Mouse (Mus musculus) lung, postnatal 14 days (tissue): Measurements from ENCODE around the gene Hoxa11.

ENCODE experiments used
- DNase-seq: peaks from one replicate; pipeline ENCODE4 v3.0.0; 2021

Gene Hoxa11

DNA sequence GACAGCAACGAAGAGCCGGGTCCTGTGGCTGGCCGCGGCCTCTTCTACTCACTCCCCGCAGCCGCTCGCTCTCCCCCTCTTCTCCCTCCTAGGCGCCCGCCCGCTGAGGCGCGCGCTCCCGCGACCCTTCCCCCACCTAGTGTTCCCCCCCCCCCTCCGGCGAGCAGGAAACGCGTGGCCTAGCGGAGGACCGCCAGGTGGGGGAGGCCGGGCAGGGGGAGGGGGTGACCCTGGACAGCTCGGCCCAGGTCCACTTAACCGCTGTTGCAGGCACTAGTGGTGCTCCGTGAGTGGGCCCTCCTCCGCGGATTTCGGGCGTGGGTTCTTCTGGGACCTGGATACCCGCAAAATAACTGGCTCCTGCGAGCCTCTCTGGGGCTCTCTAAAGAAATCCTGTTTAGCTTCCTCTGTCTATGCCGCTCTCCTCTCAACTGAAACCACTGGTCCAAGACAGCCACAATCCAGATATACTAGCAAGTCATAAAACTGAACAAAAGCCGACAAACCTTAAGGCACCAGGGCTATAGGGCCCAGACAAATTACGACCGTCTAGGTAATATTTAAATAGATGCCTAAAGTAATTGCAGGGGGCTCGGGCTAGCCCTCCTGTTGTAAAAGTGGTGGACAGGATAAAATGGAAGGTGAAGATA lies 15.0 kb downstream of the Hoxa11 start, which contains the start of gene Hoxa9:
Gene Hoxa9, minus strand, starts transcription at position 574 of the 650 bp plus-strand sequence.
- no peak for DNase-seq

DNA sequence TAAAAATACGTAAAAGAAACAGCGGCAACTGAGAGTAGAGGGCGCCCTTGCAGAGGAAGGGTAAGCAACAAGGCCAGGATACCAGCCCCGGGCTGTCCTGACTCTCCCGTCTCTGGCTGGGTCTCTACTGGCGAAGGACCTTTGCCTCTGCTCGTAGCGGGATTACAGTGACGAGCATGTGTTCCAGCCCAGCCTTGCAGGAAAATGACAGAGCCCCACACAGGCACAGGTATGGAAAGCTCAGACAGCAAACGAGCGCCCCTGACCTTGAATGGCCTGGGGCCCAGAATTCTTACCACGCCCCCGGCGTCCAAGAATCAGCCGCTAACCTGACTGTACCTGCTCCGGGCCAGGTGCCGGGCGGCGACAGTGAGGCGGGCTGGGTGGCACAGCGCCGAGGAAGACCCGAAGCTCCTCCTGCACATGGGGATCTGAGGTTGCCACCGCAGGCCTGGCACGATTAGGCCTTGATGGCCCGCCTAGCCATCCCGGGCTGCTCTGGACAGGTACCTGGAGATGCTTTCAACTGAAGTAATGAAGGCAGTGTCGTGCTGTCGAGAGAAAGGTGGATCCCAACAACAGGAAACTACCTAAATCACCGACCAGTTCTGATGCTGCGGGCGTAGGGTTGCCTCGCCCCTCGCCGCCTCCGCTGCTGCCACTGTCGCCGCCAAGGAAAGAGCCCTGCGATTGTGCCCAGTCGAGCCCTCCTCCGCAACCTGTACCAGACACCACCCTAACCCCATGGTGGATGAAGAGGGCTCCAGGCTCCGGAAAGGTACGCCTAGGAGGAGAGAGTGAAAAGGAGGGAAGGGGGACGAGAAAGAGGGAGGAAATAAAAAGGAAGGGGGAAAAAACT lies 15.8 kb downstream of the Hoxa11 start:
- DNase-seq: no peak

DNA sequence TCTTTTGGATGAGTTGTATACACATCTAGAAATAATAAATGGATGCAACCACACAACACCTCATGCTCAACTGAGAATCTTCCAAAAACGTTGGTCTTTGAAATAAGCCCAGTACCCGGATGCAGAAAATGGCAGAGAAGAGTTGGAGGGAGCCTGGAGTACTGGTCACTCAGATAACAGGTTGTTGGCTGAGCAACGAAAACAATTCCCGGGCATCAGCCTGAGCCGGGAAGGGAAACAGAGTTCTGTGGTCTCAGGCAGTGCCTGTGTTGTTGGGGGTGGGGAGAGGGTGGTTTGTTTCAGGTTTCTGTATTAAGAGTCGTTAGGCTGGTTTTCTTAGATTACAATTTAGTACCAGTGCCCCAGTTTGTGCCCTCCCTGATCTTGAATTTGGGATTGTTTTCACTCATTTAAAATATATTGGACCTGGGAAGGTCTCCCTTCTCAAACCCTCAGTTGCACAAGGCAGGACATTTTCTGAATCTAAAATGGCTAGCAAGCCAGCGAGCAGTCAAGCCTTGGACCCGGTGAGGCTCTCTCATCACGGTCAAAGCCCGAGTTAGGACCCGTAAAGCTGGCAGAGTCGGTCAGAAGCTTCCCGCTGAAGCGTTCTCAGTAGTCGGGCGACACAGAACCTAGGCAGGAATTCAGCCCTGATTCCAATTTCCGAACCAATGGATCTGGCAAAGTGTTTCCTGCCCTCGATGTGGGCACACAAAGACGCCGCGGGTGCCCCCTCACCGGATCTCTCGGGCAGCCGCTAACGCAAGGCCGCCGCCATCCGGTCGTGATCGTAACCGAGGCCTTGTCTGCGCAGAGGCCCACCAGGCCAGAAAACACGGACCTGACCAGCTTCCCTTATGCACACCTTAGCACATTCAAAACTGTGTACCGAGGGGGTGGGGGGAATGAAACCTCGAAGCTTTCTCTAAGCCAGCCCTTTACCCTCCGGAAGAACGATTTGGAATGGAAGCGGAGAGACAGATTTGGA lies 16.8 kb downstream of the Hoxa11 start:
- DNase-seq: no peak

DNA sequence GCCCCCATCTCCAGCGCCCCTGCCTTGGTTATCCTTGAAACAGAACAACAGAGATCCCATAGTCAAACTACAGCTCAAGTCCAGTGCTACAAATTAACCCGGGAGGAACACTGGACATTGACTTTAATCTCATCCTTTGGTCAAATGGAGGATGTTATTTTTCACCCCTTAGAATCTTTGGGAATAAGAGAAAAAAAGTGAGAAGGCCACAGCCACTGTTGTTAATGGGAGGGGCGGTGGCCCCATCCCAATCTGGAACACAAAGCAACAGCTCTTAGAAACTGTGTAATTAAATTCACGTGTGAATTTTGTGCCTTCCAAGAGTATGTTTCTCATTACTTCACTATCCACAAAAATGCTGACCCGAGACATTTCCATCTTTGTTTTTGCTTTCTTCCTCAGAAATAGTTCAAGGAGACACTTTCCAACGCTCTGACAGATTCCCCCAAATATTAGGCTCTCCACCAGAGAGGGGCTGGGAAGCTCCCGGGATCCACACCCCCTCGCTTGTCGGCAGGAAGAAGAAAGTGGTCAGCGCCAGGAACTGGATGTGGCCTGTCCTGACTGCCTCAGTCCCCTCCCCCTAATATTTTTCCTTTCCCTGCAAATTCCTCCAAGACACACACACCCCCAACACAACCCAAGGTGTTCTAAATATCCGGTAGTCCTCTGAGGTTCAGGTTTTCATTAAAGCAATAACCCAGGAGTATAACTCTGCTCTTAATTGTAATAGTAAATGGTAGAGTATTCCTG lies 18.0 kb downstream of the Hoxa11 start:
- no peak for DNase-seq

DNA sequence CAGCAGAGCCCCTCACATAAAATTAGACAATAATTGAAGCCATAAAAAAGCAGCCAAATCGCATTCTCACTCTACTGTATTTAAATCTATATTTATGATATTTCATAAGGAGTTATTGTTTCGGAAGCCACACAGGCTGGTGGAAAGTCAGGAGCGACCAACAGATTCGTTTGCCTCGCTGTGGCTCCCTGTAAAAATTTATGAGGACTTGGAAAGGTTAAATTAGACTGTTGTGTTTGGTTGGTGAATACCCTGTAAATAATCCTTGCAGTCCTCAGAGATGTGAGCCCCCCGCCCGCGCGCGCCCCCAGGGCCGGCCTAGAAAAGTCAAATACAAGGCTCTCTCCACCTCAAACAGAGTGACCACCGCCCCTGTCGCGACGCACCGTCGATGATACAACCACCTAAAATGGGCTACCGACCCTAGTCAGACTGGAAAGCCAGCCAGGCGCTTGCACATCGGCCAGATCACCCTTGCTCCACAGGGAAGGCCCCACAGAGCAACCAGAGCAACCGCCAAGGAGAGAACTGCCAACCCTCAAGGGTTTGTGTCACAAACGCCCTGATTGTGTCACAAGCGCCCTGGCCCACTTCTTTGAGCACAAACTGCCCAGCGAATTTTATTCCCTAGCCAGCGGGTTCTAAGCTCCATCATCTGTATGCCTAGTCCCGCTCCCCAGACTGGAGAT lies 18.9 kb downstream of the Hoxa11 start:
- no peak for DNase-seq

DNA sequence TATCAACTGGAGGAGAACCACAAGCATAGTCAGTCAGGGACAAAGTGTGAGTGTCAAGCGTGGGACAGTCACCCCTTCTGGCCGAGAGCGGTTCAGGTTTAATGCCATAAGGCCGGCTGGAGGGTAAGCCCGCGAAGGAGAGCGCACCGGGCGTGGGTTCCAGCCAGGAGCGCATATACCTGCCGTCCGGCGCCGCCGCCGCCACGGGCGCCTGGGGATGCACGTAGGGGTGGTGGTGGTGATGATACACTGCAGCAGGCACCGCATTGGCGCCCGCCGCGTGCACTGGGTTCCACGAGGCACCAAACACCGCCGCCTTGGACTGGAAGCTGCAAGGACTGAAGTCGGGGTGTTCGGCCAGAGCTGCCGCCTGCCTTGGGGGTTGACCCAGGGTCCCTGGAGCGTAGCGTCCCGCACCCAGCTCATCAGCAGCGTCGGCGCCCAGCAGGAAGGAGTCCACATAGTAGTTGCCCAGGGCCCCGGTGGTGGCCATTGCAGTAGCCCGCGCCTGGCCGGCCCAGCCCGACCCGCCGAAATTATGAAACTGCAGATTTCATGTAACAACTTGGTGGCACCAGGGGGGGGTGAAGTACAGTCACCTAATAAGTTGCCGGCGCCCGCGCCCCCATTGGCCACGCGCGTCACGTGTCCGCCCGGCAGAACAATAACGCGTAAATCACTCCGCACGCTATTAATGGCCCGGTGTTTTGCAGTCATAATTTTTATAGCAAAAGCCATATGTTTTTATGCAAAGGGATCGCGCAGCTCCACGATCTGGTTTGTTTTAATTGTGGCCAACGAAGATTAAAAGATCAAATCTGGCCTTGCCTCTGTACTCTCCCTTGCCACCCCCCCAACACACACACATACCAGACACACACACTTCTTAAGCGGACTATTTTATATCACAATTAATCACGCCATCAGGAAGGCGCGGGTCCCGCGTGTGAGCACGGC lies 19.7 kb downstream of the Hoxa11 start:
- no peak for DNase-seq

DNA sequence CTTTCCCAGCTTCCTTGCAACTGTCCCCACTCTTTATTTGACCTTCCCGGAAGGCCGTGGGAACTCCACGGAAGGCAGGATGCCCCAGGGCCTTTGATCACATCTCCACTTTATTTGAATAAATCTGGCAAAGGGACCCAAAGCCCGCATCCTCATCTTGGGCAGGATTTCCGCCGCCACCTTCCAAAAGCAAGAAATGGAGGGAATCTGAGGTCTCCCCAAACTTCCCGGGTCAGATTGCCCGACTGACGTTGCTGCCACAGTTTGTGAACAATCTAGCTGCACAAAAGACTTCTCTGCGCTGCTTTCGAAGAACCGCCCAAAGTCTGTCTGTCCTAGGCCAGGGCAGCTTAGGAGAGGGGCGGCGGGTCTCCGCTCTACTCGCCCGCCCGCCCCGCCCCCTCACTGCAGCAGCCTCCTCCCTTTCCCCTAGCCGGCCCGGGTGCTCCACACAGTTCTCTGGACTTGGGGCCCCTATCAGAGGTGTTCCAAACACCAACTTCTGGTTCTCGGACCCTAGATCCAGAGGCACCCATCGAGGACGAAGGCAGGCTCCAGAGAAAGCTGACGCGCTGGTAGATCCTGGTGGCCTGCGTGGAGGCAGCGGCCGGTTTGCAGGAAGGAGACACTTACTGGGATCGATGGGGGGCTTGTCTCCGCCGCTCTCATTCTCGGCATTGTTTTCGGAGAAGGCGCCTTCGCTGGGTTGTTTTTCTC lies 20.6 kb downstream of the Hoxa11 start:
- DNase-seq: no peak

DNA sequence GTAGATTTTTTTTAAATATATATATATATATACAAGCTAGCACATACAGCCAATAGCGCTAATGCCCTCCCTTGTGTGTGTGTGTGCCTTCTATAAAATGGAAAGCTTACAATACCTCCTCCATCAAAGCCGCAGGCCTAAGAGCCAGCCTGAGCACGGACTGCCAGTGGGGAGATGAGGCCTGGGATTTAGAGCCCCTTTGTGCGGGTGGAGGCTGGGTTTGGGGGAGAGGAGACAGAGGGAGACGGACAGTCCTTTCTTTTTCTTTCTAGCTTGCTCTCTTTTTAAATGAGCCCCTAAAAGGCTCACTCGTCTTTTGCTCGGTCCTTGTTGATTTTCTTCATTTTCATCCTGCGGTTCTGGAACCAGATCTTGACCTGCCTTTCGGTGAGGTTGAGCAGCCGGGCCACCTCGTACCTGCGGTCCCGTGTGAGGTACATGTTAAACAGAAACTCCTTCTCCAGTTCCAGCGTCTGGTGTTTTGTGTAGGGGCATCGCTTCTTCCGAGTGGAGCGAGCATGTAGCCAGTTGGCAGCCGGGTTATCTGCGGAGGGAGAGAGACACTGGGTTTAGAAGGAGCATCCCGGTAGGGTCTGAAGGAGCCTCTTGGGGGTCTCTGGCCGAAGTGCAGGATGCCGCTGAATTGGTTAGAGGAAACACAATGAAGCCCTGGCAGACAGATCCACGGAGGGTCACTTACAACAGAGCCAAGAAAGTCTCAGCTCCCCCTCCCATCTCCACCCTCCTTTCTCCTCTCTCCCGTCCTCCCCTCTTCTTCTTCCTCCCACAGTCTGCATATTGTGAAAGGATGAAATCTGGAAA lies 21.5 kb downstream of the Hoxa11 start:
- DNase-seq: no peak

DNA sequence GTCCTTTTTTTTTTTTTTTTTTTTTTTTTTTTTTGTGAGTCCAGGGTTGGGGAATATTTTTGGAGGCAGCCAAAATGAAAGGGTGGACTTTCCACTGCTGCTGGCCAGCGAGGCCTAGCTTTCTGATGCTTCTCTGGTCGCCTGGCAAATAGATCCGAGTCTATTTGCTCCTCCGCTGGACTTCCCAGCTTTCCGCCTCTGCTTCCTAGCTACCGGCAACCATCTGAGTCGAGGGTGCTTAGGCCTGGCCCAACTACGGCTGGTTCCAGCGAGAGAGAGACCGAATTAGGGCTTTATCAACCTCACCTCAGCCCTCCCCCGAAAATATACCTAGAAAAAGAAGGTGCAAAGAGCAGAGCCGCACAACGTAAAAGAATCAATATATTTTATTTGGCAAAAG lies 22.9 kb downstream of the Hoxa11 start:
- no peak for DNase-seq

DNA sequence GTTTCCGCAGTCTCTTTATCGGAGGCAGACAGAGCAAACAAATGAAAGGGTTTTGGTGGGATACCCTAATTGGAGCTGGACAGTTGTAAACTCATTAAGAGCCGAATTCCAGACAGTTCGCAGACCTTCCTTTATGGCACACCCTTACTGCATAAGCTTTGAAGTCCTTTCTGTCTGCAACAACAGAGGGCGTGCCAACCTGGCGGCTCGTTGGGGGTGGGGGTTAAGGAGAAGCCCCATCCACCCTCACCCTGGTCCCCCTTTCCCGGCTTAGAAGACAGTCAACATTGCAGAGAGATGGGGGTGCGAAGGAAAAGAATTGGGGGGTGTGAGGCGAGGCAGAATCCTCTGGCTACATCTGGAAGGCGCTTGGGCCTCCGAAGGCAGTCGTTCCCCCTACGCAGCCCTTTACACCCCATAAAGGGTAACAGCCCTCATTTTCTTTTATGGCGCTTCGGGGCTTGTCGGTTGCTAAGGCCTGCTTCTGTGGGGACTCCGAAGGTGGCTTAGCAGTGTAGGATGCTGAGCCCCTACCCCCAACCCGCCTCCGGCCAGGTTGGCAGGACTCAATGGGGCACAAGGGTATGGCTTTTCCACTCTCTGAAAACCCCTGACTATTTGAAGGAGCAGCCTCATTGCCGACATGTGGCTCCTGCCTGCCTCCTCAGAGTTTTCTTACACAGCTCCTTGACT lies 23.5 kb downstream of the Hoxa11 start:
- no peak for DNase-seq

DNA sequence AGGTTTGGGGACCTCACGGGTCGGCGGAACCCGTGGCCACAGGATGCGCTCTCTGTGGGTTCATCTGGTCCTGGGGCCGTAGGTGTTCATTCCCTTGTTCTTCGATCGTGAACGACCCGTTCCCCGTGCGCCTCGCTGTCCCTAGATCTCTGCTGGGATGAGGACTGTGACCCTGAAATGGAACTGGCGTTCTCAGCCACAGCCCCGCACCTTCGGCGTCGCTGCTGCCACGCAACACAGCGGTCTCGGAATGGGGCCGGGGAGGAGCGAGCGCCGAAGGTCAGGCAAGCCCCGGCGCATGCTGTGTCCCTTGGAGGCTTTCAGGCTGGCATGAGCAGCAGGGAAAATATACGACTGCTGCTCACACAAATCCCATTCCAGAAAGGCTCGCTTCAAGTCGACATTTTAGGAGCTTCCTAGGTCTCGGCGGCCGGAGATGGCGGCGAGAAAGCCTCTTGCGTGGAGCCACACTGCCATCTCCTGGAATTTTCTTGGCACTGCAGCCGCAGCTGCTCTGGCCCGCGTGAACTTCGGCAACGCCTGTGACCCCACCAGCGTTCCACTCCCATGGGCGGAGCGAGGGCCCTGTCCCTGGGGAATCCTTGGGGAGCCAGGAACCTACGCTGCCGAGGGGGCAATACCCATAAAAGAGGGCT lies 24.1 kb downstream of the Hoxa11 start, which contains the start of gene Hoxa7:
Gene Hoxa7, minus strand, starts transcription at position 518 of the 656 bp plus-strand sequence.
- peak; percentile 87 for DNase-seq

DNA sequence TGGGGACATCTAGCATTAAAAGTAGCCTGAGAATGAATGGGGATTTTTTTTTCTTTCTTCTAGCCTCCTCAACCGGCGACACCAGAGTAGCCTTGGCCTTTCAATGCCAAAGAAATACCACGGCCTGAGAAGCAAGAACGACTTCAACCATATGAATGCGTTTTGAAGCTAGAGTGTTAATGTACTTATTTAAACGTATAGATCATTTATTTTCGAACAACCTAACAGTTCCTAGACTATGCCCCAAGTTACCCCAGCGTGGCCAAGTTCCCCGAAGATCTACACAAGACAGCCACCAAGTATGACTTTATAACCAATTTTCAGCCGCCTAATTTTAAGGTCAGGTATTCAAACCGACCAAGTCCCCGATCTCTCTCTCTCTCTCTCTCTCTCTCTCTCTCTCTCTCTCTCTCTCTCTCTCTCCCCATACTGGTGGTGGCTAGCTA lies 24.7 kb downstream of the Hoxa11 start:
- DNase-seq: no peak

DNA sequence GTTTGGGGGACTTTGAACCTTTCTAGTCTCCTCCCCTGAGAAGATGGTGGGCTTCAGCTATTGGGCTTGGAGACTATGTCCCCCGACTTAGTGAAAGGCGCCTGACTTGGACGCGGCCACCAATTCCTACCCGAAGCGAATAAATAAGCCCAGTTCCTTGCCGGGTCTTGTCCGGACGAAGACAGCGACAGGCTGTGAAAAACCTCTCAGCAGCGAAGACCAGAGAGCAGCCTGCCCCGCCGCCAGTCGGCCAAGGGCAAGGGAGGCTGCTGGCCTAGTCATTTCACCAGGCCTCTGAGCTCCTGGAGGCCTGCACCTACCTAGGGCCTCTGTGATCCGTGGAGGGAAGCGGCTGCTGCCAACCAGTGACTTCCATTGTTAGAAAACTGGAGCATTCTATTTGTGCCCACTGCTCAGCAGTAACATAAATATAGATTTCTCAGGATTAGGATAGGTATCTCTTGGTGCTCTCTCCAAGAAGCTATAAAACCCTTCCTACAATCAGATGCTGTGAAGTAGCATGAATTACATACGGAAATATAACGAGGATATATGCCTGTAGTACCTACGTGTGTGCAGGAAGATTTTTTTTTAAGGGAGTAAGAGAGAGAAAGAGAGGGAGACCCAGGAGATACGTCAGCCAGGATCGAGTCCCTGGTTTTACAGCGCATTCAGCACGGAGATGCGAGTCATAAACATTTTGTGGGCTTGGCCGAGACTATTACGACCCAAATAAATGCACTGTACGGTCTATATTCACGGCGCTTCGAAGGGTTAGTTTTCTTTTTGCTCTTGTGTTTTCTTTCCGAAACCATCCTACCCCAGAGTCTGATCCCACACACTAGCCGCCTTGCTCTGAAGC lies 25.4 kb downstream of the Hoxa11 start:
- DNase-seq: no peak

DNA sequence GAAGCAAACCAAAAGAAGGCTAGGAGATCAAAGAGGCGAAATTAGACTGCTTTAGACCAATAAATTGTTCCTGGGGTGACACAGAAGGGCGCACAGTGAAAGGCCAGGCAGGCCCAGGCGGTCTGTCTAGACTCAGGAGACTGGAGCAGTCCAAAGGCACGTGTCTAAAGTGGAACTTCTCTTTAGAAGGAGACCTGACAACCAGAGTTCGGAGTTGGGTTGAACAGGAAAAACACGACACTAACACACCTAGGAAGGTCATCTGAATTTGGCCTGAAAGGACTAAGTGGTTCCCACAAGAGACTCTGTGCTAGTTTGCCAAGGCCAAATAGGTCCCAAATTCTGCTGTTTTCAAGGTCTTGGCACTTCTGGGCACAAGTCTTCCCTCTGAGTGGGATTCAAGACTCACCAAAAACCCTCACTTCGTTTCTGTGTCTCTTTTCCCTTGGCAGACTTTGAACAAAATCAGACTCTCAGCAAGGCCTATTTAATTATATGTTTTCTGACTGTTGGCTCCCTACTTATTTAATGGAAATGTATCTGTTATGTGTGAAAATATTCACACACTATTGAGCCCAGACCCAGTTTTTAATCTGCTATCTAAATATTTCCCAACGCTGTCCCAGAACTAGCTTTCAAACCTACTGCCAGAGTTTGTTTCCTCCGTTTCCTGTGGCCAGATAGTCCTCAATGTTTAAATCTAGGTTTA lies 26.2 kb downstream of the Hoxa11 start:
- no peak for DNase-seq

DNA sequence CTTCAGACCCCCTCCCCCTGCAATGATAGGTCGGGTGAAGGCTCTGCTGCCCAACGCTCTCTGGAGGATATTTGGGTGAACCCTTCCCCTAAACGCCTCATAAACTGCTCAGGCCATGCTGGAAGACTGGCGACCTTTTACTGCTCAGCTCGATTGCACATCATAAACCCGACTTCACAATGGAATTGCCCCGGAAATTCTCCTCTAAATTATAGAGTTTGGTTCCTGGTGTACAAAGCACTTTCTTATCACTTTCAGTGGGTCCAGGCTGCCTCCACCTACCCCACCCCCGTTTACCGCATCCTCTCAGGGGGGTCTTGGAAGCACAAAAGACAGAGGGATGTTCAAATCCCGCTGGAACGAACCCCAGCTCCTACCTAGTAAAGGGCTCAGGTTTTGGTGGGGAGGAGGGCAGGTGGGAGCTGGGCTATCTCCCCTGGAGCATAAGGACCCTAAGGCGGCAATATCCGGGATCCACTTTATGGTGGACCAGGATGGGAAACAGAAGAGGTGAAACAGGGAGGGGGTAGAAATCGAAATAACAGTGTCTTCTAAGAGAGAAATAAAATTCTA lies 26.9 kb downstream of the Hoxa11 start:
- DNase-seq: no peak
